Mouse (Mus musculus) hematopoietic stem cell, adult 5-6 weeks (primary cell): ENCODE data around the gene Glis3. TPM values are rescaled to one million over a fixed set of nuclear protein-coding genes. Genes with fewer than 3 reads are reported as not detected.

Source experiments
- ATAC-seq, 2 experiments: fragments of 125-278 bp in 1 of 2; replicated peaks in 1 of 2; 2 replicates each; pipeline ENCODE4 v1.8.0; 2016 to 2017; ENCODE audit warnings: inconsistent platforms in 2 of 2, mild to moderate bottlenecking in 2 of 2, moderate number of reproducible peaks in 2 of 2, low read depth in 1 of 2, moderate TSS enrichment in 1 of 2; ENCODE audit not compliant: low FRiP score in 2 of 2, poor library complexity in 2 of 2, severe bottlenecking in 2 of 2, insufficient read depth in 1 of 2, low TSS enrichment in 1 of 2
- total RNA-seq: library from RNA; stranded (forward); fragments of 172-1452, 232-1000 nt; gene quantifications from 2 replicates; pipeline ENCODE4 v1.2.3, GENCODE M21; 2017

Glis3 gene
- total RNA-seq, 1 experiment from 2014 or later = 0.25 TPM

- ATAC-seq = no peak
These were observed 332.6 kb downstream of the Glis3 start for GRCm38 (mm10) chr19:28347080-28347825.

GRCm38 (mm10) chr19:28343640-28344039 lies 336.2 kb downstream of the Glis3 start:
- no peak for ATAC-seq

DNA sequence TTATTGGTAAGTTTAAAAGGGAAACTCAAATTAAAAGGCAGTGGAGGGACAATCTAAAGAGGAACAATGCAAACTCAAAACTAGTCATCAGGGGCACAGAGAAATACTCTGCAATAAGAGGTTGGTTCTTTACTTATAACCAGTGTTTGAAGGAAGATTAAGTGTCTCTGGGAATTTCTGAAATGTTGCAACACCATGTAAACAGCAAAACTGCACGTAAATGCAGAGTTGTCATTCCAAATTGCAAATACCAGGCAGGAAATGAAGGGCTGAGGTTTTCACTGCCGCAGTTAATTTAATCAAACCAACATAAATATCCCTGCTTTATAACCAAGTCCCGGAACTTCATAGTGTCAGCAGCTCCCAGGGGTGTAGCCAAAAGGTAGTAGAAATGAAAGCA lies 342.3 kb downstream of the Glis3 start:
- no peak for ATAC-seq

DNA sequence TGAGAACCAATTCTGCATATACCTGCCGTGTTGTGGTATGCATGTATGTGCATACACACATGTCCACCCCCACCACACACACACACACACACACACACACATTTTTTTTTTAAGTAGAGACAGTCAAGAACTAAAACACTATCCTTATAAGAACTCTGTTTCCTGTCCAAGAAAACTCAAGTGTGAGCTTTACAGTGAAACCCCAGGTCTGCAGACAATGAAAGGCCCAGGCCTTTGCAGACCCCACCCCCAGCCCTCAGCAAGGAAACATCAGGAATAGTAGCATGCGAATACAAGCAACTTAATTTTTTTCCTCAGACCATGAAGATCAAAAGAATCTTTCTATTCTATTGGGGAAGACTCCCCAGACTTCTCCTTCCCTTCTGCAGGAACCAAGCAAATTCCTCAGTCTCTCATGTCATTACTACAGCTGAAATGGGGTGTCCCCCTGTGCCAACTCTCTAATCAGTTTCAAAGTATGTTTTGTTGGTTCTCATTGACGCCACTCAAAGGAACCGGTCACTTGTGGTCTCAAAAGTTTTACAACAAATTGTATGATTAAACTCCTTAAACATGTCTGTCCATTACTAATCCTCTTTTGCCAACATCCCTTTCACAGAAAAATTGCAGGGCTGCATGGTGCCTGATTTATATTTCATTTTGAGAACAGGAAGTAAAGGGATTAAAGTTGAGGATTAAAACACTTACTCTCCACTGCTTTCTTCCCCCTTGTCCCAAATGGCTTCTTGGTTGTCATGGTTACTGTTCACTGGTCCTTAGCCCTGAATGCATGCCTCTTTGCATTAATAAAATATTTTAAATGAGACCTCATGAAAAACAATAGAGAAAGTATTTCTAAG lies 343.0 kb downstream of the Glis3 start:
- no peak for ATAC-seq

GRCm38 (mm10) chr19:28335890-28336289 lies 344.0 kb downstream of the Glis3 start:
- no peak for ATAC-seq

DNA sequence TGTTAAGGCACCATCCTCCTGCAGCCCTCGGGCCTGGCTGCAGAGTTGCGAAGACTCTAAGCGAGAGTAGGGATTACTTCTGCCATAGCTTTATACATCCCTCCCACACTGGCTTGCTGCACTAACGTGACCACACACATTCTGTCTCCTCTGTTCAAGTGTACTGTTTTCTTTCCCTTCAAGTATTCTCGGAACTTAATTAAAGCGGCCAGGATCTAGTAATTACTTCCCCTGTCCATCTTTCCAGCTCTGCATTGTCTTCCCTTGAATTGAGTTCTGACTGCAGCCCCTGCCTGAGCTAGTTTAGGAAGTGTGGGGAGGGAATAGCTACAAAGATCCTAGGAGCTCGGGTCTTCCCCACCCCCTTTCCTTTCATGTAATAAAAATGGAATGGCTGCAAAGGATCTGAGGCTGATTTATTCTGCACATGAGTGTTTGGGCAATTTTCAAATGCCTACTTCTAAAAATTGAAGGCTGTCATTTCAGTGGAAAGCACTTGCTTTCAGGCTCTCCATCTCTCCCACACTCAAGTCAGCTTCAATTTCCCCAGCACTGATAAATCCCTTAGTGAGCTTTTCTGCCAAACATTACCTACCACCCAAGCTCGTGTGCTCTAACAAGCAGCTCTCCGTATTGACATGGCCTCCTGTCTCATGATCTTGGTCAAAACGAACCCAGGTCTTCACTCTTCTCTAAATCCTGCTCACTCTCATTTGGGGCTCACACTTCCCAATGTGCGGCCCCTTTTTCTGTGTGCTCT lies 346.7 kb downstream of the Glis3 start:
- no peak for ATAC-seq

DNA sequence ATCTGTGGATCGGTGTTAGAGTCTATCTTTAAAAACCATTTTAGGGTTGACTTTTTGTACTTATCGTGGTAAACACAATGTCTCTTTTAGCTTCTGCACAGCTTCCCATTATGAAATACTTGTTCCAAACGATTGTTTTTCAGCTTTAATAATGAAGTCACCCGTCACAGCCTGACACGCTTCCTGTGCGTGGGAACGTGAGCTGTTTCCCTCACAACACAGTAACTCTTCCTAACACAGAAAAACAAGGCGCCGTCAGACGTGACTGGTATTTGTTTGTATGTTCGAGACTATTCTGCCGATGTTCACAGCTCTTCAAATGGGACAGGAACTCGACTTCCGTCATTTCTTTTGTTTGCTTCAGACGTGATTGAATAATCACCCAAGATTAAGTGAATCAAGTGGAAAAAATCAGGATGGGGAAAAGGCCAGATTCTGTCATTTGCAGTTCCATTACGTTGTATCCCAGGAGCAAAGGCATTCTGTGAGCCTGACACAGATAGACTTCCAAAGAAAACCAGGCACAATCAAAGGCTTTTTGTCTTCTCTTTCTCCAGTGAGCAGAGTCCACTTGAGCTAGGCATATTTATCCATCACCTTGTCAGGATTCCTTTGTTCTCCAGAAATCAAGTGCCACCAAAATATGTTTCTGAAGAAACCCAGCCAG lies 351.3 kb downstream of the Glis3 start:
- no peak for ATAC-seq

- ATAC-seq = no peak
These were observed 352.3 kb downstream of the Glis3 start for GRCm38 (mm10) chr19:28327536-28327935.

GRCm38 (mm10) chr19:28306036-28306435 lies 373.8 kb downstream of the Glis3 start:
- ATAC-seq = no peak

DNA sequence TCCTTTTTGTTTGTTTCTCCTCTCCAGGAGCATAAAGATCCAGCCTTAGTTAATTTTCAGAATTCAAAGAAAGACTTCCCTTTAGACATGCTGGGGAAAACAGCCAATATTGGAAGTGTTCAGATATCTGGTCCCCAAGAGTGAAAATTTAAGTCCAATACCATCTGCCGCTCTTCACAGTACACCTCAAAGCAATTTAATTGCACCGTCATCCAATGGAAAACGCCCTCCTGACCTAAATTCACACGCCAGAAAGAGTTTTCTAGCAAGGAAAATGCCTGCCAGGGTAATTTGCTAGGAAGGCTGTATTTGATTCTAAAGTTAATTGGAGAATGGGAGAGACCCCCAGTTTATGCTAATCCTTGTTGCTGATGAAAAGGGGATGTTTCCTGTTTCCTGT lies 374.4 kb downstream of the Glis3 start:
- no peak for ATAC-seq

DNA sequence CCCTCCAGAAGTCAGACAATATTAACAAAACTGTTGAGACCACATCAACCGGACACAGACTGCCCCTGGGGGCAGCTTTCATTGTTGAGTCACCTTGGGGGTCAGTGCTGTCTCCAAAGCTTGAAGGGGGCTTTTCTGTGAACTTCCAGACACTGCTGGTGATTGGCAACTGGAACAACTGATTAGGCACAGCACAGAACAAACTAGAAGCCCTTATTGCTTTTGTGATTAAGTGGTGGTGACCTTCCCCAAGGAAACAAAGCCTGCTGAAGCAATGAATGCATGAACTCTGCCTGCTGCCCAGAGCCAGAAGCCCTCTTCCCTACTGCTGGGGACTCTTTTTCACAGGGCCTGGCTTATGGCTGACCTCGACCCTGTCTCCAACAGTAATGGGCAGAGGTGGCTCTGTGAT lies 377.0 kb downstream of the Glis3 start:
- no peak for ATAC-seq

- no peak for ATAC-seq
These were observed 379.7 kb downstream of the Glis3 start for GRCm38 (mm10) chr19:28300226-28300625.

DNA sequence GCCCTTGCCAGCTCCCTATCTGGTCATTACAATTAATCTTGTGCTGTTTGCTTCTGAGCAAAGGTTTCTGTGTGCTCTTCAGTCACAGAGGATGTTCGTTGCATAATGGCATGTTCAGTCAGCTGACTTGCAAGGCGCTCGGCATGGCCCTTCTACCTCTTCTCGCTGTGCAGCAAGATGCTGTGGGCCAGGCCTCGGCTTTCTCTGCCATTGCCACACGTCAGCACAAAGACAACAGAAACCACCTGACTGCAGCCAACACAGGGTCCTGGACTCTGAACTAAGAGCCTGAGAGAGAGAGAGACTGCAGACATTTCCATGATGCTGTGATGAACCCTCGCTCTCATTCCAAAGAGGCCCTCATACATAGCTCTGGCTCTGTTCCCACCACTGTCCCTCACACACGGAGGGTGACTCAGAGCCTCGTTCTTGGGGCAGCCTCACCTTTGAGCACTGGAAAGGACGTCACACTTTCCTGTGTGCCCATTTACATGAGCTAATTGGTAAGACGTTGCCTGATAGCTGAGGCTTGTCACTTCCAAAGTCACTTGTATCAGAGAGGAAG lies 380.6 kb downstream of the Glis3 start:
- ATAC-seq = no peak

GRCm38 (mm10) chr19:28298669-28299068 lies 381.2 kb downstream of the Glis3 start:
- no peak for ATAC-seq

DNA sequence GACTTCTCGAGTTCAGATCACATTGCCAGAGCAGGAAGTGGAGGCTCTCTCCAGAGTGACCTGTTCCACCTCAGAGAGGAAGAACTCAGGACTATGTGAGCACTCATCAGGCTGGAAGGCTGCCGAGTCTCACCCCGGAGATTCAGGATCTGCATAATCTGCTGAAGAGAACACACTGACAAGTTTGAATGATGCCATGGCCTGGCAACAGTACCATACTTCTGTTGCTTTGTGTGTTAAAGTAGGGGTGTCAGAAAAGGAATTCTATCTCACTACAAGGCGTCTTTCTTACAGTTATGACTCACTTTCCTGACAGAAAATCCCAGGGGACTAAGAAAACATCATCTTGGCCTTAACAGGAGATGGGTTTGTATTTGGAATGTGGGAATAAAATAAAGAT lies 388.3 kb downstream of the Glis3 start:
- ATAC-seq = no peak

DNA sequence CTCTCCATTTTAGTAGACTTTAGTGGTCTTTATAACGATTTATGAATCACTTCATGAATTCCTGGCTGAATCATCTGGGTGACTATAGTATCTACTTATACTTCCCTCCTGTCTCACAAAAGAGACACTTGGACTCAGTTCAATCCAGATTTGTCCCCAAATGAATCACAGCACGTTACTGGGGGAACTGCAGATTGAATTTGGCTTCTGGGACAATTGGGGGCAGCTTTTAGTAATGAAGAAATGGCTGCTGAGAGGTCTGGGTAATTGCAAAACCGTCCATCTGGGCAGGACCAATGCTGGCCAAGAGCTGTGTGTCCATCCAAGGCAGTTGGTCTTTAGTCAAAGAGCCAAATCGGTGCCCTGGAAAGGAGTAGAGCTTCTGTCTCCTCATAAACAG lies 390.4 kb downstream of the Glis3 start:
- ATAC-seq = no peak

GRCm38 (mm10) chr19:28287431-28287830 lies 392.4 kb downstream of the Glis3 start:
- ATAC-seq = no peak
